Mouse (Mus musculus): ENCODE results near the gene Gm6871.
"Not testable (repeated sequence)": the region's sequence is repeated elsewhere in the genome, so short reads cannot be mapped to it uniquely, and the experiment has no call there.

Gm6871 gene

DNA sequence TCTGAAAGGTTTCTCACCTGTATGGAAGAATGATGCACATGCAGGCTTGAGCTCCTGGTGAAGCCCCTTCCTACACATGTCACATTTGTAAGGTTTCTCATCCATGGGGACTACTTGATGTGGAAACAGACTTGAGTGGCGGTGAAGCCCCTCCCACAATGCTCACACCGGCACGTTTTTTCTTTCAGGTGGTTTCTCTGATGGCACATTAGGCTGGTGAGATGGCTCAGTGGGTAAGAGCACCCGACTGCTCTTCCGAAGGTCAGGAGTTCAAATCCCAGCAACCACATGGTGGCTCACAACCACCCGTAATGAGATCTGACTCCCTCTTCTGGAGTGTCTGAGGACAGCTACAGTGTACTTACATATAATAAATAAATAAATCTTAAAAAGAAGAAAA lies at the start of gene Gm6871:
TSS of gene Gm6871 (minus strand) at position 101 of the 400 bp plus-strand sequence.
- not testable (repeated sequence) for DNase-seq (ENCODE audit: low spot score)

DNA sequence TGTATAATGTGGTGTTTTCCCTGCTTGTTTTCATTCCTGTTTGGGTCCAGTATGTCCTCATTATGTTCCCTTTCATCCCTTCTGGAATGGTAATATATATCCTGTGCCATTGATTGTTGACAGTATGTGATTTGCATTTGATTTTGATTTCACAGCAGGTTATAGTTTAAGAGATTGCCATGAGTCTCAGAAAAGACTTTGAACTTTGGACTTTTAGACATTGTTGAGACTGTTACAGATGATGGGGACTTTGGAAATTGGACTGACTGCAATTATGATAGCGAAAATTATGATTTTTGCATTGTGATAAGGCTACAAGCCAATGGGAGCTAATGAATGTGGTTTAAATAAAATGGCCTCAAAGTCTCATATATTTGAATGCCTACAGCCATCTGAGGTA lies 42.8 kb upstream of the Gm6871 start:
- not testable (repeated sequence) for DNase-seq (ENCODE audit: low spot score)

DNA sequence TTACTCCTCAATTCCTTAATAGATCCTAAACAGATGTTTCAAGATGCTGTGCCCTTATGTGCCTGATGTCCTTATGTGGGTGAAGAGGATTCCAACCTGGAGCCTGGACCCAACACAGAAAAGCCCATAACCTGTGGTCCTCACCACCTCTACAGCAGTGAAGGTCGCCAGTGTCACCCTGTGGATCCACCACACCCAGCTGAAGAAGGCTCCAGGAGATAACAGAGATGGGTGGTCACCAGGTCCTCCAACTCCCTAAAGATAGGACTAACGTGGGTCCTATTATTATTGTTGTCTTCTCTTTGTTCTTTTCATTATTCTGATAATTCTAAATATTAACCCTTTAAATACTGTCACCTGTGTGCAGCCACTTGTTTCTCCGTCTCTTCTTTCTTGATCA lies 38.2 kb upstream of the Gm6871 start:
- no peak for DNase-seq (ENCODE audit: low spot score)

DNA sequence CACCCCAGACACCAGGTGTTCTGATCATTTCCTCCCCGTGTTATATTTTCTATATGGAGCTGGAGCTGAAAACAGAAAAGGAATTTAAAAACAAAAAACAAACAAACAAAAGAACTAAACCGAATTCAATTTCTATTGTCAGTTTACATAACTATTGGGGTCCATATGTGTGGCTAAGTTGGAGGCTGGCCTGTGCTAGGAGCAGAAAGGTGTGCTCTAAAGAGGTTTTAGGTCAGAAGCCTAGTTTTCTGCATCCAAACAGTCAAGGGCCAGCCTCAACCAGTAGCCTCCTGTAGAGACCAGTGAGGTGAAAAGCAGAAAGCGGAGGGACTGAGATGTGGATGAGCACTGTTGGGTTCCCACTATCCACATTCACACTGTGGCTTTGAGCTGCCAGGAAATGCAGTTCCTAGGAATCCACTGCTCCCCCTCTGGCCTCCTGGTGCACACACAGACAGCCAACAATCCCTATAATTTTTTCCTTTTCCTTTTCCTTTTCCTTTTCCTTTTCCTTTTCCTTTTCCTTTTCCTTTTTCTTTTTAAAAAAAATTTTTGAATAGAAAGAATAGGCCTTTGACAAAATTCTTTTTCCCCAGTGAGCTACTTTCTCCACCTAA lies 26.6 kb upstream of the Gm6871 start:
- DNase-seq (ENCODE audit: low spot score): no peak

DNA sequence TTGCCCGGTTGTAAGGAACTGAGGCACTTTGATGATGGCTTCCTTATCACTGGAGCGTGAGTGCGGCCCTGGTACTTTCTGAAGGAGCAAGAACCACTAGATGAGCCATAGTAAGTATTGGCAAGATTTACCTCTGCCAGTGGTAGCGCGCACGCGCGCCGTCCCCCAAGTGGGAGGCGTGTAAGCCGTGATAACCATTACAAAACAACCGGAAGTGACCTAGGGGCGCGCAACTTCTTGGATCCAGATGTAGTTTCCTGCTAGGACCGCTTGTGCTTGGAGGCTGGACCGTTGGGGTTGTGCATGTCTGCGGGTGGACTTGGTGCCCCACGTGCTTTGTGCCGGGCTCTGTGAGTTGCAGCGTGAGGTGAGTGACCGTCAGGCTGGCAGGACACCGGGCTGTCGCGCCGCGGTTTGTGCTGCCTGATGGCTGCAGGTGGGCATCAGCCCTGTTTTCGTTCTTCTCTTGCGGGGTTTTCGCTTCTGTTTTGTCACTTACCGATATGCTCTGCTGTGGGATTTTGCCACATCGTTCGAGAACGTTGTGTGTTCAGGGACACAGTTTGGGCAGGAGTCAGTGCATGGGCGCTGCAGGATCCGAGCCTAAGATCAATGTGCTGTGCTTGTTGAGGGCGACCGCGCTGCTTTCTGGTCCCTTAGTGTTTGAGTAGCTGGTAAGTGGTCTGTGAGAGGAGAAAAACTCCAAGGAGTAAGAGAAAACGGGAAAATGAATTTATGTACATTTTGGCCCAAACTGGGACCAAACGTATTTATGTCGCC lies 25.8 kb upstream of the Gm6871 start, which contains the start of gene 2610021A01Rik:
TSS of gene 2610021A01Rik (plus strand) at position 197 of the 780 bp plus-strand sequence.
- DNase-seq (ENCODE audit: low spot score): peak; percentile 88

DNA sequence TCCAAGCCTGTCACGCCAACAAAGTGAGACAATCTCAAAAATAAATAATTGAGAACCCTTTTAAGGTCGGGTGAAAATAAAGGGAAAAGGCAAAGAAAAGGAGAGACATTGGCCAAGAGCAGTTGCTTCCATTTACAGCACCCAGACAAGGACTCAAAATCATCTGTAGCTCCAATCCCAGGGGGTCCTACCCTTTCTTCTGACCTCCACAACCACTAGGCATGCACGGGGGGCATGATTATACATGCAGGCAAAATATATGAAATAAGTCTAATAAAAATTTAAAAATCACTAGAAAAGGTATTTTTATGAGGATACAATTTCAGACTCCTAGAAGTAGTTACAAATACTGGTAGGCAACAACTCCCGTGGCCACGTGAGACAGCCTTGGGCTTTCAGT lies 25.2 kb upstream of the Gm6871 start:
- no peak for DNase-seq (ENCODE audit: low spot score)

DNA sequence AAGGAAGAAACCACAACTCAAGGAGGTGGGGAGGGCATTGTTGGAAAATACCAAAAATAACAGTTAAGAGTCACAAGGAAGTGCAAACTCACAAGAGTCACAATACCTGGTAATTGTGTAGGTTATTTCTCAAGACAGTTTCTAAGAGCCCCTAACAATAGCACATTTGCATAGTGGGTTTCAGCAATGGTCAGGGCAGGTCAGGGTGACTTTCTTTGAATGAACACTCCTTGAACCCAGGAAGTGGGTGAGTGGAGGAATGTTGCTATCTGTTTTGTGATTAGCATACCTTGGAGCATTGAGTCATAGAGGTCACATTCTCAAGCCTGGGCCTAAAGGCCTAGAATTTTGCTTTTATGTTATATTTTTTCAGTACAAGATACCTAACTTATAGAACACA lies 14.4 kb upstream of the Gm6871 start:
- not testable (repeated sequence) for DNase-seq (ENCODE audit: low spot score)

DNA sequence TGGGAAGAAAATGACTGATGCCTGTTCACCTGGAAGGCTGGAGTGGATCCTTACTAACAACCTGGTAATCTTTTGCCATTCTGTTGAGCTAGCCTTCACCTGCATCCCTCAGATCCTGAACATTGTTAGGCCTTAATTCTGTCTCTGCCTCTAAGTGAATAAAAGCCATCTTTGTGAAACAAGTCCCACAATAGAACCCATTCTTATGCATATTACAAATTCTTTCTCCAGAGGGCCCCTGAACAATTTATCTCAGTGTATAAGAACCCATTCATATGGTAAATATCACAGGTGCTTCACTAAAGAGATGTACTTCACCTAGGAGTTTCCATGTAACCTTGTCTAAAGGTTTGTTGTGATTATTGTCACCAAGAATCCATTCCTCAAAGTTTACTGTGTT lies 8.6 kb upstream of the Gm6871 start:
- no peak for DNase-seq (ENCODE audit: low spot score)

DNA sequence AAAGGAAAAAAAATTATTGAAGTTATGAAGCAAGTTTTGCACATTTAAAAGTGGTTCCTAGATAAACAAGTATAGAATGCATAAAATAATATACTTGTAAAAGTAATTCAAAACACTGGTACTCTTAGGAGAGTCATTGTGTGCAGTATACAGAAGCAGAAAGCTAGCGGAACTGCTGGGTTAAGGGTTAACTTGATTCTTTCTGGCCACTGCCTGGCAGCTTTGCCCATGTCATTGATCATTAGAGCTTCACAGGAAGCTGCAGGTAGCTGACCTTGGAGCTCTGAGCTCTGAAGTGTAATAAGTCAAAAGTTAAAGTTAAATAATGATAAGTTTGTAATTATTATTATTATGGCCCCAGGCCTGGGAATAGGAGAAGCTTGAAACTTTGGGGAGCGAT lies 4.5 kb upstream of the Gm6871 start:
- DNase-seq (ENCODE audit: low spot score): no peak

DNA sequence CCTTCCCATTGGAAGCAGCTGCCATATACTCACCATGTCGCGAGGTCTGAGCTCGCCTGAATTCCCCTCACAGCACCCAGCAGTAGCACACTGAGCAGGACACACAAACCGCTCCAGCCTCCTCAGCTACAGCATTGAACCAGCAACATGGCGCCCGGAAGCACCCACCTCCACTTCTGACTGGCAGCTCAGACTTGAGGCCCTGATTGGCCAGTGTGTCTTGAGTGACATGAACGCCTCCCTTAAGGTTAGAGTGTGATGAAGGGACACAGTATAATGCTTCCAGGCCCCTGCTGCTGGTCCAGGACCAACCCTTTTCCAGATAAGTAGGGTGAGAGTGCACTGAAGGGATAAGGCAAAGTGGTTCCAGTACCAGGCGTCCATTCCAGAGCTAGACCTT lies 12.8 kb downstream of the Gm6871 start:
- no peak for DNase-seq (ENCODE audit: low spot score)

DNA sequence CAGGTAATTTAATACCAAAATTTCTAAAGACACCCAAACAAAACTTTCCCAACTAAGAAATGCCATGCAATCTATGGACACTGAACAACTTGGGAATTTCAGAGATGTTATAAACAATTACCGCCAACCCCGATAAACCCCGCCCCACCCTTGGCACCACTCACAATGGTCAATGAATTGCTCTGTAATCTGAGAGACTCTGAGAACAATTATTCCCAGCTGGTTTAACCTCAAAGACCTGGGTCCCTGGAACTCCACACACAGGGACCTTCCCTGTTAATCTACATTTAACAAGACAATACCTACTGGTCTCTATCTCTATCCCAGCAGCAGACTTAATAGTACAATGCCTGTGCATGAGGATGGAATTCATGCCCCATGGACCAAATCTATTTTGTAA lies 60.8 kb downstream of the Gm6871 start:
- DNase-seq (ENCODE audit: low spot score): no peak

DNA sequence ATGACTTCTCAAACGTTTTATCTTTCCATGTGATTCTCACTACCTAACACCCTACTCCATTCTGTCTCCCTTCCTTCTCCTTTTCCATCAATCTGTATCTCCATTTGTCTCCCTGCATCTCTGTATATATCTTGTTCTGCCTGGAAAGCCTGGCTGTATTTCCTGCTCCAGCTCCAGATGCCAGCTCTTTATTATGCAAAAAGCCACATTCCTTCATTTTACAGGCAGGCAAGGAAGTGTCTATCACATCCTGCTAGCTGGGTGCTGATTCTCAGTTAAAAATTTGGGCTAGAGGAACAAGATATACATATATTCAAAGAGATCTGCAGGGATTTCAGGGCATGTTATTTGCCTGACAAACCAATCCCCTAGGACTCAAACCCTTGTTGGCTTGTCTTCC lies 61.3 kb downstream of the Gm6871 start:
- no peak for DNase-seq (ENCODE audit: low spot score)

DNA sequence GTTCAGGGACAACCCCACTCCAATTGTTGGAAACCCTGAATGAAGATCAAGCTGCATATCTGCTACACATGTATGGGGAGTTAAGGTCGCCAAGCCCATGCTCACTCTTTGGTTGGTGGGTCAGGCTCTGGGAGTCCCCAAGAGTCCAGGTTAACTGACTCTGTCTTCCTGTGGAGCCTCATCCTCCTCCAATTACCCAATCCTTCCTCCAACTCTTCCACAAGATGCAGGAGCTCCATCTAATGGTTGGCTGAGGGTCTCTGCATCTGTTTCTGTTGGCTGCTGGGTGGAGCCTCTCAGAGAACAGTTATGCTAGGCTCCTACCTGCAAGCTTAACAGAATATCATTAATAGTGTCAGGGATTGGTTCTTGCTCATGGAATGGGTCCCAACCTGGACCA lies 71.1 kb downstream of the Gm6871 start:
- DNase-seq (ENCODE audit: low spot score): no peak

DNA sequence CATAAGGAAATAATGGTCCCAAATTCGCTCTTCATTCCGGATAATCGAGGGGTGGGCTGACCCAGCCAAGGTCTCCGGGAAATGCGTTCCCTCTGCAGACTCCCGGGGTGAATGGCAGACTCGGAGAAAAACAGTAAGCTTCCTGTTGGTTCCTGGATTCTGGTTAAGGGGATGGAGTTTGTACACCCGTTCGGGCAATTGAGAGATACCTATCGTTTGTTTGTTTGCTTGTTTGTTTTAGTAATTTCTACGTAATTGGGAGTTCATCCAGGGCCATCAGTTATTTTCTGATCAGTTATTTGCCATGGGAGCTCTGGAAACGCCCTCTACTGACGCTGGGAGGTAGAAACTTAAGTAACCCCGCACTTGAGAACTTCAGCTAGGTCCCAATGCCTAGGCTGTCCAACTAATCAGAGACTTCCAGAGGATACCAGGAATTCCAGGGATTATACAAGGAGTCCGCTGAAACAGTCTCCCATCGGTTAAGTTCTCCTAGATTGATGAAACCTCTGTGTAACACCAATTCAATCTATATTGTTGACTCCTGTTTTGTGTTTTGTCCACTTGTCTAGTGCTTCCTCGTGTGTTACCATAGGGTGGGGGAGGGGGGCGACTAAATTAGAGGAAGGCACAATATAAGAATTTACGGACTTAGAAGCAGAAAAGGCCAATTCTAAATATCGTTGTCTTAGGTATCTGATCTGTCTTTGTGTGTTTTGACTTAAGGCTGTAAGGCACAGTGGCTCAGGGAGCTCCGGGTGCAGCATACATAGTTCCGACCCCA lies 73.1 kb downstream of the Gm6871 start:
- DNase-seq (ENCODE audit: low spot score): peak; percentile 67

DNA sequence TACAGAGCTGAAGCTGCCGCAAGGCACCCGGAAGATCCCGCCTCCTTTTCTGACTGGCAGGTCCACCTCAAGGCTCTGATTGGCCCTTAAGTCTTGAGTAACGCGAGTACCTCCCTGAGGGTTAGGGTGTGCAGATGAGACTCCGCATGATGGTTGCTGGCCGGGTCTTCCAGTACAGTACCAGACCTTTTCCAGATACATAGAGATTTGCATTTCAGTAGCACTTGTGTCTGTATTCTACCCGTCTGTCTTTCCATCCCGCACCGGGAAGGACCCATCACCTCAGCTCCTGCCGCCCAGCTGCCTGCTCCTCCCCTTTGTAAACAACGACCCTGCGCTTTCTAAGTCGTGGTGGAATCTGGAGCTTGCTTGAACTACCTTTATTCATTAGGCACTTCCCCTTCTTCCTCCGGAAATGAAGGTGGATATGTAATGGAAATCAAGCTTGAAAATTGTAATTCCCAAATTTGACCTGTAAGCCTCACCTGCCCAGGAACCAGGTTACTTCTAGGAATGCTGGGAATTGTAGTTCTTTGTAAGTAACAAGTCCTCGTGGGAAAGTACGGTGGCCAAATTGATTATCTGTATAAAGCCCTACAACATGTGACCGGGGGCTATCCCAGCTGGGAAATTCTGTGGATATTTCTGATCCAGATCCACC lies 73.9 kb downstream of the Gm6871 start, which contains the start of the genes Gm20449 and AW146154:
TSS of gene Gm20449 (minus strand) at position 29 of the 661 bp plus-strand sequence.
TSS of gene AW146154 (minus strand) at position 502 of the 661 bp plus-strand sequence.
- peak; percentile 99 for DNase-seq (ENCODE audit: low spot score)

DNA sequence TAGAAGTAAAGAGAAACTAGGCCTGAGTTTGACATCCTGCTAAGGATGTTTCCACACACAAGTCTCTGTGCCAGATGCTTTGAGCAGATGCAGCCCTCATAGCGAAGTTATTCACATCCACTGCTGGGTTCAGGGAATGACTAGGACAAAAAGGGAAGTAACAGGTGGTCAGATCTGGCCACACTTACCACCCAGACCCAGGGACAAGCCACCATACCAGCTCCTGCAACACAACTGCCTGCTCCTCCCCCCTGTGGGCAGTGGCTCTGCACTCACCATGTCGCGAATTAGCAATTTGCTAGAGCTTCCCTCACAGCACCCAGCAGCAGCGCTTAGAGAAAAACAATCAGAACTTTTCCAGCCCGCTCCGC lies 74.5 kb downstream of the Gm6871 start:
- DNase-seq (ENCODE audit: low spot score): not testable (repeated sequence)

DNA sequence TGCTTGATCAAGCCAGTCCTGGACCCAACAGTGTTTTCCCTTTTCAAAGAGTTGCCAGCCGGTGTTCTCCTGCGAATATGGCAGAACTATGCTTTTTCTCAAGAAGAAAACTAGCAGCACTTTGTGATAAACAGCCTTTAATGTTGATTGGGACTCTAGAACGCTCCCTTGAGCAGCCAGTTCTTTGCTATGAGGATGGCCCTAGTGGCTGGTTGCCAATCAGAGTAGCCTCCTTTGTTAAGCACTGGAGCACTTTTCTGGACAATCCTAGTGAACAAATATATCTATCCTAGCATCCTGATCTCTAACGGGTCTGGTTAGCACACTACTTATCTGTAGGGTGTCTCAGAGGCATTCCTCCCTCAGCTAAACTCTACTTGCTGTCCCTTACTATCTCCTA lies 75.0 kb downstream of the Gm6871 start:
- peak; percentile 54 for DNase-seq (ENCODE audit: low spot score)

DNA sequence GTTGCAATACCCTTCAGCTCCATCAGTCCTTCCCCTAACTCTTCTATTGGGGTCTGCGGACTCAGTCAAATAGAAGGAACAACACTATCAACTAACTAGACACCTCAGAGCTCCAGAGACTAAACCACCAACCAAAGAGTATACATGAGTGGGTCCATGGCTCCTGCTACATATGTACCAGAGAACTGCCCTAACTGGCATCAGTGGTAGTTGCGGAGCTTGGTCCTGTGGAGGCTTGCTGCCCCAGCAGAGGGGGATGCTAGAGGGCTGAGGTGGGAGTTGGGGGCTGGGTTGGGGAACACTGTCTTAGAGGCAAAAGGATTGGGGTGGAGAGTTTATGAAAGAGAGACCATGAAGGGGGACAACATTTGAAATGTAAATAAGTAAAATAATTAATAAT lies 75.6 kb downstream of the Gm6871 start:
- peak; percentile 55 for DNase-seq (ENCODE audit: low spot score)

Data from testis, postnatal 10 days (tissue).